Mouse (Mus musculus): Measurements from ENCODE around the gene 1600012H06Rik. TPM values are rescaled to one million over a fixed set of nuclear protein-coding genes. Genes with fewer than 3 reads are reported as not detected.
"Not testable (repeated sequence)": the region's sequence is repeated elsewhere in the genome, so short reads cannot be mapped to it uniquely, and the experiment has no call there.

1600012H06Rik gene
- polyA plus RNA-seq, 1 experiment, result 19.6 TPM

DNA sequence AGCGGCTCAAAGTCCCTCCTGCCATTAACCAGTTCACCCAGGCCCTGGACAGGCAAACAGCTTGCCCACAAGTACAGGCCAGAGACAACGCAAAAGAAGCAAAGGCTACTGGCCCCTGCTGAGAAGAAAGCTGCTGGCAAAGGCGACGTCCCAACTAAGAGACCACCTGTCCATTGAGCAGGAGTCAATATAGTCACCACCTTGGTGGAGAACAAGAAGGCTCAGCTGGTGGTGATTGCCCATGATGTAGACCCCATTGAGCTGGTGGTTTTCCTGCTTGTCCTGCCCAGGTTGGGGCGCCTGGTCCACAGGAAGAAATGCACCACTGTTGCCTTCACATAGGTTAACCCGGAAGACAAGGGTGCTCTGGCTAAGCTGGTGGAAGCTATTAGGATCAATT lies 803 bp upstream of the 1600012H06Rik start:
- not testable (repeated sequence) for DNase-seq (ENCODE audit: extremely low spot score in 1 of 2, low spot score in 1 of 2)

DNA sequence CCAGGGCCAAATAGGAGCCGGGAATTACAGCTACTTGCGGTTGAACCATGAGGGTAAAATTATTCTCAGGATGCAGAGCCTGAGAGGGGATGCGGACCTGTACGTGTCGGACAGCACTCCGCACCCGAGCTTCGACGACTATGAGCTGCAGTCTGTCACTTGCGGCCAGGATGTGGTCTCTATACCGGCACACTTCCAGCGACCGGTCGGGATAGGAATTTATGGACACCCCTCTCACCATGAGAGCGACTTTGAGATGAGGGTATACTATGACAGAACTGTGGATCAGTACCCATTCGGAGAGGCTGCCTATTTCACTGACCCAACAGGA lies 710 bp downstream of the 1600012H06Rik start:
- no peak for DNase-seq (ENCODE audit: extremely low spot score in 1 of 2, low spot score in 1 of 2)

DNA sequence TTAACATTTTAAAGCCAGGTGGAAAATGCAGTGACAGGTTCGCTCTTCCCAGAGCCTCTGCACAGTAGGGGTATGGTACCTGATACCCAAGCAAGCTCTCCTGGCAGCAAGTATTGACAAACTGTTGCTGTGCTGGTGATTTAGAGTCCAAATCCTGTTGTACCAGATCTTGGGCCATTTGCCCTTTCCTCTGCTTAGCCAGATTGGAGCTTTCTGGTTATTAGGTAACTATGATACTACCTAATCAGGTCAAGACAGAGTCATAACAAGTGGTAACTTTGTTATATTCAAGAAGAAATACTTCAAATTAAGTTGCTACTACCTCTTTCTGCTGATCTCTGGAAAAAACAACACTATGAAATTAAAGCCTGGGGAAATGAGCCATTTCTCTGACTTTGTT lies 1.6 kb downstream of the 1600012H06Rik start:
- no peak for DNase-seq (ENCODE audit: extremely low spot score in 1 of 2, low spot score in 1 of 2)

DNA sequence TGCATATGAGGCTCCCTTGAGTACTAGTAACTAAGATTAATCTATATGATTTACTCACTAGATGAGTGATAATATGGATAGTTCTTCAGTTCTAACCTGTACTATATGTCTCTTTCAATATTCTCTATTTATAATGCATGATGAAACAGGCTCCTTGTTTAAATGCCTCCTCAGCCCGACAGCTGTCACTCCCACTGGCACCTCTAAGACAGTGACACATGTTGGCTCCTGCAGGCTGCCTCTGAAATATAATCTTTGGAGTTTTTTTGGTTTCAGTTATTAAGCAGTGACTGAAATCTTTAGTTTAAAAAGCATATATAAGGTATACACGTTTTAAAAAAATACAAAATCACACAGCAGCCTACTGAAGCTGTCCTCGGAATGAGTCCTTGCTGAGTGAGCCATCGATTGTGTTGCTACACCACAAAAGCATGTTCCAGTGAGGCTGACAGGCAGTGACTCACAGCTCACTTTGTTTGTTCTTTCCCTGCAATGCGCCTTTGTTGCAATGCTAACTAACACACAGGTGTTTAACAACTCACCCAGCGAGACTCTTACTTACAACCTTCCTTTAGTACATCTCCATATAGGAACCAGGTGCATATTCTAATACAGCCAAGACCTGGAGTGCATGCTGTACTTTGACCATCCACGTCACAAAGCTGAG lies 6.3 kb downstream of the 1600012H06Rik start:
- DNase-seq (ENCODE audit: extremely low spot score in 1 of 2, low spot score in 1 of 2), result no peak

DNA sequence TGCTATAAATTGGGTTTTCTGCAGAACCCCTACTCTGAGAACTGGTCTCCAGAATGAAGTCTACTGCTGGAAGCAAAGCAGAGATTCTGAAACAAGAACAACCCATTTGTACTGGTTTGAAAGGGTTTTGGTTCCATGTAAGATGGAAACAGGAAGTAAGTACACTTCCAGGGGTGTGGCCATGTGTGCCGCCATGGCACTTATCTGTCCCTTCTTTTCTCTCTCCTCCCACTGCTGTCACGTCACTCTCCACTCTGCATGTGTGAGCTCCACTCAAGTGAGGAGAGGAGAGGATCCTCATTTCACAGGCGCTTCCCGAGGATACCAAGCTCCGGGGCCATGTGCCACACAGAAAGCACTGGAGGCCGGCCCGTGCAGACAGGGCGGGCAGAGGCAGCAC lies 10.5 kb downstream of the 1600012H06Rik start:
- DNase-seq (ENCODE audit: extremely low spot score in 1 of 2, low spot score in 1 of 2), result no peak

DNA sequence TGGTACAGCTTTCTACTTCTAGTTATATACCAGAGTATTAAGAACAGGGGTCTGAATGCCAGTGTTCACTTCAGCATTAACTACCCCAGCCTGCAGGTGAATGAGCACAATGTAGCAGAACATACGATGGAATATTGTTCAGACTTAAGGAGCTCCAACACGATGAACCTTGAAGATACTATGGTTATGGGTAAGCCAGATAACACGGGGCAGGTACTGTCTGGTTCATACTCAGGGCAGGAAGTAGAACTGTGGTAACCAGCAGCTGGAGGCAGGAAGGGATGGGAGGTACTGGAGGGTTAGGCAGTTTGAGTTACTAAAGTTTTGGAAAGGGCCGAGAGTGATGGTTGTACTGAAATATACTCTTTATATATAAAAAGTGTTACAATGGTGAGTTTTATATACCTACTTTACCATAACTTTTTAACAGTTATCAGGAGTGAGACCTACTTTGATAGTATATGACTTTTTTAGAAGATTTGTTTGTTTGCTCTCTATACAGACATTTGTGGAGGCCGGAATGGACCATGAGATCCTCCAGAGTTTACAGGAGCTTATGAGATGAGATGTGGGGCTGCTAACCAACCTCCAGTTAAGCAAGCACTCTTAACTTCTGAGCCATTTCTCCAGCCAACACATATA lies 15.8 kb downstream of the 1600012H06Rik start:
- no peak for DNase-seq (ENCODE audit: extremely low spot score in 1 of 2, low spot score in 1 of 2)

DNA sequence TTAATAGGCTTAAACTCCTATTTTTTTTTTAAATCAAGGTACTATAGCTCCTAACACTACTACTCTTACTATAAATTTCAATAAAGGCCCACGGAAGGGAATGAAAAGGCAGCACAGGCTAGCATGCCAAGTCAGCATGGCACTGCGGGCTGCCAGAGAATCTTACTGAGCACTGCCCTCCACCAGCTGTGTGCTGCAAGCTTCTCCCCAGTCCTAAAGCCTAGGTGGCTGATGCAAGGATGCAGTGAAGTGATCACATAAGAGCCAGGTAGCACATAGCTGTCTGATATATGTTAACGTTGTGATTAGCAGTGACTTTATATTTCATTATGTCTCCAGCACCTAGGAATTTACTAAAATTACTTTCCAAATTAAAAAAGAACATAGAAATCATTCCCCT lies 17.0 kb downstream of the 1600012H06Rik start:
- DNase-seq (ENCODE audit: extremely low spot score in 1 of 2, low spot score in 1 of 2), result no peak

DNA sequence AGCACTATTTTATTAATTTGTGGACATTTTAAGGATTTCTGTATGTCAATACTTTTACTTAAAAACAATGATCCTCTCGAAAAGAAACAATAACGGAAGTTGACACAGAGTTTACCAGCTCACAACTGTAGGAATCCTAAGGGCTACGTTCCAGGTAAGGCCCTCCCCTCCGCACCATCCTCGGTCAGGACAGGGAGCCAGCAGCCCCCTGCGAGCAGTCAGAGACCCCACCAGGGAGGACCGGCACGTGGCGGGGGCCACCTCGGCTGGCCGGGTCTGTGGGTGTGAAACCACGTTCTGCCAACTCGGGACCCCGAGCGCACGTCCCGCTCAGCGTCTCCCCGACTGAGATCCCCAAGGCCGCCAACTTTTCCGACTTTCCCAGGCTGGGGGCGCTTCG lies 17.5 kb downstream of the 1600012H06Rik start:
- DNase-seq (ENCODE audit: extremely low spot score in 1 of 2, low spot score in 1 of 2), result no peak

DNA sequence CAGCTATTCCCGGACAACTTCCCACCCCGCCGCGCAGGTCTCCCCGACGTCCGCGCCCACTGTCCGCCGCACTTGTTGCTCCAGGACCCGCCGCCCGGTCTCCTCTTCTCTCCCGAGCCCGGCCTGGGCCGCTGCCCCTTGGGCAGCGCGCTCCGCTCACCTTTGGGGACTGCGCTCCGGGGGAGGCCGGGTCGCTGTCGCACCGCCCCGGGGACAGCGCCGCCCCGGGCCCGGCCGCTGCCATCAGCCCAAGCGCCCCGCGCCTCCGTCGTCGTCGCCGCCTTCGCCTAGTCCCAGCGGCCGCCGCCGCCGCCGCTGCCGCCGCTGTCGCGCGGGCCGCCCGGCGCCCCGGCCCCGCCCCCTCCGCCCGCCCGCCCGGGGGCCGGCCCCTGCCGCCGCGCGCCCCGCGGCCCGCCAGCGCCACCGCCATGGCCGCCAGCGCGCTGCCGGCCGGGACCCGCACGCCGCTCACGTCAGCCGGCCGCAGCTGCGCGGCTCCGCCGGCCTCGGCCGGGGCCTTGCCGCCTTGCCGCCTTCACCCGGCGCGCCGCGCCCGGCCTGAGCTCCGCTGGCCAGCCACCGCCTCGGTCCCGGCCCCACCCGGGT lies 18.1 kb downstream of the 1600012H06Rik start, which contains the start of gene Phf10:
Phf10 (minus strand) TSS at position 323 of the 606 bp plus-strand sequence.
- DNase-seq (ENCODE audit: extremely low spot score in 1 of 2, low spot score in 1 of 2), result not testable (repeated sequence)

DNA sequence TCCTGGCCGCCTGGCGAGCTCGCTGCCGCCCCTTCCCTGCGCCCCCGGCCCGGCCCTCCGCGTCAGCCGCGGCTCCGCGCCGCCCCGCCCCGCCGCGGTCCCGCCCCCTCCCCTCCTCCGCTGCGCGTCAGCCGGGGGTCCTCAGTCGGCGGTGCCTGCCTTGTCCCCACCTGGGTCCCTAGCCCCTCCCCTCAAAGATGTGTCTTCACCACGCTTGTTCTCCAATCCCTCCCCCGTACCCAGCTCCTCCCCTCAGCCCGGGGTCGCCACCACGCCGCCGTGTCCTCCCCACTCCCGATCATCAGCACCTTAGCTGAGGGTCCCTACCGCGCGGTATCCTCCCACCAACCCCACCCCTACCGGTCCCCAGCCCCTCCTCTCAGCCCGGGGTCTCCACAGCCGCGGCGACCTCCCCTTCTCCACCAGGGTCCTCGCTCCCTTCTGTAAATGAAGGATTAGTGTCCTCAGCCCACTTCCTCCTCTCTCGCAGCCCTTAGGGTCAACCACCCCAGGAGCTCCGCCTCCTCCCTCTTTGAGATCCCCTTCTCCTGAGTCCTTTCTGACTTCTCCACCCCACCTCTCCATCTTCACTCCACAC lies 18.7 kb downstream of the 1600012H06Rik start:
- DNase-seq (ENCODE audit: extremely low spot score in 1 of 2, low spot score in 1 of 2), result not testable (repeated sequence)

DNA sequence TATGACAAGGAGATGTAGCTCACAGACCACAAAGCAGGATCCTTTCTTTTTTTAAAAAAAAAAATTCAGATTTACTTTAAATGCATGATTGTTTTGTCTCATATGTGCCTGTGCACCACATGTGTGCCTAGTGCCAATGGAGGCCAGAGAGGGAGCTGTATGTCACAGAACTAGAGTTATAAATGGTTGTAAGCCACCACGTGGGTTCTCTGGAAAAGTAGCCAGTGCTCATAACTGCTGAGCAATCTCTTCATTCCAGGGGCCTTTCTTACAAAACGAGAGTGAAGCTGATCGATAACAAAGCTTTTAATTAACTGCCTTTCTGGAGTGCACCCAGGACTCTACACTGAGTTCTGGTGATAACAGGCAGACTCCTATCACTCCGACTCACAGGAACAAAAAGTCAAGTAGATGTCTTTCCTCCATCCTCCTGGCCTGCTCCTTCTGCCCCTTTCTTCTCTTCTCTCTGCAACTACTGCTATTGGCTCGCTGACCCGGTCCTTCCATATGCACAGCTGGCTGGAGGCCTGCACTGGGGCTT lies 25.5 kb downstream of the 1600012H06Rik start:
- not testable (repeated sequence) for DNase-seq (ENCODE audit: extremely low spot score in 1 of 2, low spot score in 1 of 2)

DNA sequence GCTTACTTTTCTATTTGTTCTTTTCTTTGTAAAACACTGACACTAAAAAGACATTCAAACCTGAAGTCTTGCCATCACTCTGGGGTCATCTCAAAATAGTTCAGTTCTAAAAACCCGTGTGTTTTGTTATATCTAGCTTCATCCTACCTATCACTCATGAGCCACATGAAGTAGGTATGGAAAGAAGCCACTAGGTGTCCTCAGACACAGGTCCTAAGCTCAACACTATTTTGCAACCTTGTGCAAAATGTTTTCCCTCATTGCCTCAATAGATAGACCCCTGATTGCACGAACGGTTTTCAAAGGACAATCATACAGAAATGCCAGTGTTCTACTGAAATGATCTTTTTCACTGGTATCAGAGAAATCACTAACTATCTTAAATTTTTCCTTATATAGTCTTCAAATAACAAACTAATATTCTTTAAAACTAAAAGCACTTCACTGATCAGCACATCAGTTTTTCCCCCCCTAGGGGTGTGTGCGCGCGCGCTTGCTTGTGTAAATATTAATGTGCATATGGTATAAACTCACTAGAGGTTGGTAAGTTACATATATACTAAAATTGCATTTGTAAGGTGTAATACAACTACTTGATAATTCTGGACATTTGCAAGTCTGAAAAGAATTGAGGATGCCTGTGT lies 34.9 kb downstream of the 1600012H06Rik start:
- DNase-seq (ENCODE audit: extremely low spot score in 1 of 2, low spot score in 1 of 2), result not testable (repeated sequence)

DNA sequence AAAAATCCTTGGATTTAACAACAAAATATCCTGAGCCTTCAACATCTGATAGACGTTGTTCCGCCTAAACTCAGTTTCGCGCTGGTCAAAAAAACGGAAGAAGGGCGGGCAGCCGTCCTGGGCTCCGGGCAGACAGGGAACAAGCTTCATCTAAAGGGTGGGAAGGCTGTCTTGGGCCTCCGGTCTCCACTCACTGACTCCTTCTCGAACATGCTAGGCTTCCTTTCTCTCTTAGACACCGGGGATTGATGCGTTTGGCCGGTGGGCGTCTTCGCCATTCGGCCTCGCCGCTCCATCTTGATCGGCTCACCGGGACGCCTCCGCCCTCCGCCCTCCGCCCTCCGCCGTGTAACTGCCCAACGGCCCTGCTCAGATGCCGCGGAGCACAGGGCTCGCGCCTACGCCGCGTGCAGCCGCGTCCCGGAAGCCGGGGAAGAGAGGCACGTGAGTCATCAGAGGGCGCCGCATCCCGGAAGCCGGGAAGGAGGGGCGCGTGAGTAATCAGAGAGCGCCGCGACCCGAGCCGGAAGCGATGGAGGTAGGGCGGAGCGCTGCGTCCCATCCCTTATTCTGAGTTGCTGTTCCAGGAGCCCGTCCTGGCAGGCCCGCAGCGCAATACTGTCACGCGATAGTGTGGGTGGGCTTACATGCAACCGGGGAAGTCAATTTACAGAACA lies 35.5 kb downstream of the 1600012H06Rik start, which contains the start of the genes 9030025P20Rik and Gm3417:
9030025P20Rik (plus strand) TSS at position 107 of the 677 bp plus-strand sequence.
Gm3417 (minus strand) TSS at position 429 of the 677 bp plus-strand sequence.
- DNase-seq (ENCODE audit: extremely low spot score in 1 of 2, low spot score in 1 of 2), result not testable (repeated sequence)

DNA sequence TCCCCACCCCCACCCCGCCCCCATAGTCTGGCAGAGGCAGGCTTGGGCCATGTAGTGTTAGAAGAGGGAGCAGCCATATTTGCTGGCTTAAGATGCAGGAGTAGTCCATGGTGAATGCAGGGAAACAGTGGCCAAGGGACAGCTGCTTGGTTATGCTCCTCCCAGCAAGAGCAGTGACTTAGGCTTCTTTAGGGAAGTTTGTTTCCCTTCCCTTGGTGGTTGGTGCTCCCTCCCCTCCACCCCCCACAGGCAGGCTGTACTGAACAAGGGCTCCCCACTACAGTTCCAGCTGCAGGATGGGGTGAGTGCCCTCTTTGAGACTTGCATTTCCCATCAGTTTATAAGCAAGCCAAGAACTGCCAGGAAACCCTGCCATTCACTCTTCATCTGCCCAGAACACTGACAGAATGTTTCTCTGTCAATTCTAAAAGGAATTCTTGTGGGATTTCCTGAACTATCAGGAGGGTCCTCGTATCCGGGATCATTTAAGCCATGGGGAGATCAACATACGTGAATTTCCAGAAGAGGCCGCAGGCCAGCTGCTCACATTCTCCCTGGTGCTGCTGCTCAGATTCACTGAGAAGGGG lies 47.2 kb downstream of the 1600012H06Rik start:
- not testable (repeated sequence) for DNase-seq (ENCODE audit: extremely low spot score in 1 of 2, low spot score in 1 of 2)

DNA sequence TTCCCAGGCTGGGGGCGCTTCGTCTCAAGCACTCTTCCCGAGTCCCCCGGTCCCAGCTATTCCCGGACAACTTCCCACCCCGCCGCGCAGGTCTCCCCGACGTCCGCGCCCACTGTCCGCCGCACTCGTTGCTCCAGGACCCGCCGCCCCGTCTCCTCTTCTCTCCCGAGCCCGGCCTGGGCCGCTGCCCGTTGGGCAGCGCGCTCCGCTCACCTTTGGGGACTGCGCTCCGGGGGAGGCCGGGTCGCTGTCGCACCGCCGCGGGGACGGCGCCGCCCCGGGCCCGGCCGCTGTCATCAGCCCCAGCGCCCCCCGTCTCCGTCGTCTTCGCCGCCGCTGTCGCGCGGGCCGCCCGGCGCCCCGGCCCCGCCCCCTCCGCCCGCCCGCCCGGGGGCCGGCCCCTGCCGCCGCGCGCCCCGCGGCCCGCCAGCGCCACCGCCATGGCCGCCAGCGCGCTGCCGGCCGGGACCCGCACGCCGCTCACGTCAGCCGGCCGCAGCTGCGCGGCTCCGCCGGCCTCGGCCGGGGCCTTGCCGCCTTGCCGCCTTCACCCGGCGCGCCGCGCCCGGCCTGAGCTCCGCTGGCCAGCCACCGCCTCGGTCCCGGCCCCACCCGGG lies 49.6 kb downstream of the 1600012H06Rik start:
- DNase-seq (ENCODE audit: extremely low spot score in 1 of 2, low spot score in 1 of 2), result not testable (repeated sequence)

DNA sequence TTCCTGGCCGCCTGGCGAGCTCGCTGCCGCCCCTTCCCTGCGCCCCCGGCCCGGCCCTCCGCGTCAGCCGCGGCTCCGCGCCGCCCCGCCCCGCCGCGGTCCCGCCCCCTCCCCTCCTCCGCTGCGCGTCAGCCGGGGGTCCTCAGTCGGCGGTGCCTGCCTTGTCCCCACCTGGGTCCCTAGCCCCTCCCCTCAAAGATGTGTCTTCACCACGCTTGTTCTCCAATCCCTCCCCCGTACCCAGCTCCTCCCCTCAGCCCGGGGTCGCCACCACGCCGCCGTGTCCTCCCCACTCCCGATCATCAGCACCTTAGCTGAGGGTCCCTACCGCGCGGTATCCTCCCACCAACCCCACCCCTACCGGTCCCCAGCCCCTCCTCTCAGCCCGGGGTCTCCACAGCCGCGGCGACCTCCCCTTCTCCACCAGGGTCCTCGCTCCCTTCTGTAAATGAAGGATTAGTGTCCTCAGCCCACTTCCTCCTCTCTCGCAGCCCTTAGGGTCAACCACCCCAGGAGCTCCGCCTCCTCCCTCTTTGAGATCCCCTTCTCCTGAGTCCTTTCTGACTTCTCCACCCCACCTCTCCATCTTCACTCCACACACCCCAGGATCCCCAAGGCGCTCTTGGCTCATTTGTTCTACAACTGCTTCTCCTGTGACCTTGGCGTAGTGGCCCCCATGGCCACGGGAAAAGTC lies 50.3 kb downstream of the 1600012H06Rik start:
- DNase-seq (ENCODE audit: extremely low spot score in 1 of 2, low spot score in 1 of 2), result not testable (repeated sequence)

DNA sequence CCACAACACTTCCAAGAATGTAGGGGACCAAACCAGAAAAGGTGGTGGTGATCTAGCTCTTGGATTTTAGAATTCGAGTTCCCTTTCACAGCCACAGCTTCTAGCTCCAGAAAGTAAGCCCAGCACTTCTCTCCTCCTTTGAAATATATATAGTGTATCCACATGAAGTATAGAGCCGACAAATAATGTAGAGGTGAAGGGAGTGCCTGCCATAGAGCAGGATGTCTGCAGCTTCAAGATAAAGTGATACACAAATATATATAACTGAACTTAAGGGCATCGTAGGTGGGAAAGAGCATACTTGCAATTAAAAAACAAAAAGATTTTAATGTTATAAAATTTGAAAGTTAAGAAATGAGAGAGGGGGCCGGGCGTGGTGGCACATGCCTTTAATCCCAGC lies 51.2 kb downstream of the 1600012H06Rik start:
- not testable (repeated sequence) for DNase-seq (ENCODE audit: extremely low spot score in 1 of 2, low spot score in 1 of 2)

DNA sequence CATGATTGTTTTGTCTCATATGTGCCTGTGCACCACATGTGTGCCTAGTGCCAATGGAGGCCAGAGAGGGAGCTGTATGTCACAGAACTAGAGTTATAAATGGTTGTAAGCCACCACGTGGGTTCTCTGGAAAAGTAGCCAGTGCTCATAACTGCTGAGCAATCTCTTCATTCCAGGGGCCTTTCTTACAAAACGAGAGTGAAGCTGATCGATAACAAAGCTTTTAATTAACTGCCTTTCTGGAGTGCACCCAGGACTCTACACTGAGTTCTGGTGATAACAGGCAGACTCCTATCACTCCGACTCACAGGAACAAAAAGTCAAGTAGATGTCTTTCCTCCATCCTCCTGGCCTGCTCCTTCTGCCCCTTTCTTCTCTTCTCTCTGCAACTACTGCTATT lies 57.1 kb downstream of the 1600012H06Rik start:
- not testable (repeated sequence) for DNase-seq (ENCODE audit: extremely low spot score in 1 of 2, low spot score in 1 of 2)

Measured in frontal cortex, adult 2 months (tissue).